Mouse (Mus musculus) E14TG2a.4 (cell line): ENCODE data around the gene Zfp146.

Experiments
- CTCF ChIP-seq: conservative IDR thresholded peaks from 2 replicates; pipeline ENCODE4 v1.5.1; 2014; ENCODE audit warnings: low read length
- NANOG ChIP-seq: IDR thresholded peaks from 2 replicates; pipeline ENCODE4 v1.6.1; 2014; ENCODE audit warnings: borderline replicate concordance, low read length, mixed read lengths

- TF ChIP-seq NANOG (no peak), CTCF (no peak)
Measured at GRCm38 (mm10) chr7:30168914-30169582, 502 bp downstream of the Zfp146 start.
